Mouse (Mus musculus) embryonic fibroblast, embryonic 13.5 days (primary cell): ENCODE results near the gene Olfr961. TPM values are rescaled to one million over a fixed set of nuclear protein-coding genes. Genes with fewer than 3 reads are reported as not detected.

Source experiments
- H3K27ac ChIP-seq: 2 replicates; pipeline ENCODE4 v1.5.1; 2012; ENCODE audit warnings: low read length, control low read depth, inconsistent platforms; ENCODE audit not compliant: insufficient read depth
- H3K4me1 ChIP-seq: 2 replicates; pipeline ENCODE4 v1.6.1; 2011; ENCODE audit warnings: low read length; ENCODE audit not compliant: control insufficient read depth, insufficient read depth
- H3K4me3 ChIP-seq: 2 replicates; pipeline ENCODE4 v1.5.1; 2011; ENCODE audit warnings: mild to moderate bottlenecking, control low read depth, low read length; ENCODE audit not compliant: insufficient read depth
- CTCF ChIP-seq: IDR thresholded peaks from 2 replicates; pipeline ENCODE4 v1.5.1; 2011; ENCODE audit warnings: mild to moderate bottlenecking, control low read depth, low read length, moderate library complexity, borderline replicate concordance; ENCODE audit not compliant: insufficient read depth
- POLR2A ChIP-seq: IDR thresholded peaks from 2 replicates; pipeline ENCODE4 v1.6.1; 2011; ENCODE audit warnings: low read depth, mild to moderate bottlenecking, control low read depth, low read length, moderate library complexity
- polyA plus RNA-seq: library from polyadenylated mRNA; stranded (reverse); fragments of >200 nt; gene quantifications from 2 replicates; pipeline ENCODE4 v1.2.4, GENCODE M21; 2011; ENCODE audit warnings: low read depth; ENCODE audit not compliant: missing spikeins, insufficient read length

The Olfr961 gene
- polyA plus RNA-seq, 1 experiment = not detected

DNA sequence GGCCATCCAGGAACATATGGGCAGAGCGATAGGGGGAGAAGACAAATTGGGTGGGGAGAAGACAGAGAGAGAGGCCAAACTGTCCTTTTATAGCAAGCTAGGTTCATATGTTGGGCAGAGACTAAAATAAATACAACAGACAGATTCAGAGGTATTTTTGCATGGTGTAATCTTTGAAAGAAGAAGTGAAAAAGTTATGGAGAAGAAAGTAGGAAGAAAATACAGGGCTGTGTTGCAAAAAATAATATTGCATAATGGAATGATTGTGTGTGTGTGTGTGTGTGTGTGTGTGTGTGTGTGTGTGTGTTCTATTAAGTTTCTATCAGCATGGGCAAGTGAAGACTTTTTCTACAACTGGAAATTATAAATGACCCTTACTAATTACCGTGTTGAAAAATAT lies 15.8 kb upstream of the Olfr961 start:
- H3K4me1 ChIP-seq = no peaks in the 10 kb centered on the region
- no peak overlapping the region for H3K27ac ChIP-seq
- H3K4me3 ChIP-seq = no peak overlapping the region
- no peak for TF ChIP-seq POLR2A
- no peak for TF ChIP-seq CTCF

DNA sequence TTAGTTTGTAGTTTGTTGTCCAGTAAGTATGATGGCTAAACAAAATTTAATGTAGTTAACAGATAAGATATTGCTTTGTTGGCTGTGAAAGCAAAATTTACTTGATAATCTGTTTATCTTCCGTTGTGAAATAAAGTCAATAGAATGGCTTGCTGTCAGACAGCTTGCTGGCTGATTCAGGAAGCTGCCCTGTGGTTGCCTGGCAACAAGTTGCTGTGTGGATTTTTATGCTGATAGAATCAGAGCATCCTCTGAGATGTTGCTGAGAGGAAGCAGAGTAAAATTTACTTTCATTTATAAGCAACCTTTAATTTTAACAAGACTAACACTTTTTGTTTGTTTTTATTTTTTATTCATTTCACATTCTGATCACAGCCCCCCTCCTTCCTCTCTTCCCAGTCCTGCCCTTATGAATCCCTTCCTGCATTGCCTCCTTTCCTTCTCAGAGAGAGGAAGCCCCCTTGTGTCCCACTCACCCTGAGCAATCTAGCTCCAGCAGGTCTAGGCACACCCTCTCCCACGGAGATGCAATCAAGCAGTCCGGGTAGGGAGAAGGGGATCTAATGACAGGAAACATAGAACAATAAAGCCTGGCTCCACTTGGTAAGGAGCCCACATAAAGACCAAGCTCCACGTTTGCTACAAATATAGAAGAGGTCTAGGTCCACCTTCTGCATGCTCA lies 10.8 kb upstream of the Olfr961 start:
- H3K27ac ChIP-seq = no peak overlapping the region
- H3K4me3 ChIP-seq = no peak overlapping the region
- H3K4me1 ChIP-seq = no peaks in the 10 kb centered on the region
- TF ChIP-seq CTCF = no peak
- no peak for TF ChIP-seq POLR2A

DNA sequence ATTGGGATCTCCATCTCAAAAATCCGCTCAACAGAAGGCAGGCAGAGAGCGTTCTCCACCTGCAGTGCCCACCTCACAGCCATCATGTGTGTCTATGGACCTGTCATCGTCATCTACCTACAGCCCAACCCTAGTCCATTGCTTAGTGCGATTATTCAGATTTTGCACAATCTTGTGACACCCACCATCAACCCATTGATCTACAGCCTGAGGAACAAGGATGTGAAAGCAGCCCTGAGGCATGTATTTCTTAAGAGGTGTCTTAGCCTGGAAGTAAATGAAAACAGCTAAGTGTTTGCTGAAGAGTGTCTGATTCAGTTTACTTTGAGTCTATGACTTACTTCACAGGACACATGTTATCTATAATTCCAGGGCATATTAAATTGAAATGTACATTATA lies 2.5 kb downstream of the Olfr961 start:
- Histone ChIP-seq H3K4me1 (no peaks in the 10 kb centered on the region), H3K27ac (no peak overlapping the region), H3K4me3 (no peak overlapping the region)
- TF ChIP-seq CTCF = no peak
- no peak for TF ChIP-seq POLR2A

DNA sequence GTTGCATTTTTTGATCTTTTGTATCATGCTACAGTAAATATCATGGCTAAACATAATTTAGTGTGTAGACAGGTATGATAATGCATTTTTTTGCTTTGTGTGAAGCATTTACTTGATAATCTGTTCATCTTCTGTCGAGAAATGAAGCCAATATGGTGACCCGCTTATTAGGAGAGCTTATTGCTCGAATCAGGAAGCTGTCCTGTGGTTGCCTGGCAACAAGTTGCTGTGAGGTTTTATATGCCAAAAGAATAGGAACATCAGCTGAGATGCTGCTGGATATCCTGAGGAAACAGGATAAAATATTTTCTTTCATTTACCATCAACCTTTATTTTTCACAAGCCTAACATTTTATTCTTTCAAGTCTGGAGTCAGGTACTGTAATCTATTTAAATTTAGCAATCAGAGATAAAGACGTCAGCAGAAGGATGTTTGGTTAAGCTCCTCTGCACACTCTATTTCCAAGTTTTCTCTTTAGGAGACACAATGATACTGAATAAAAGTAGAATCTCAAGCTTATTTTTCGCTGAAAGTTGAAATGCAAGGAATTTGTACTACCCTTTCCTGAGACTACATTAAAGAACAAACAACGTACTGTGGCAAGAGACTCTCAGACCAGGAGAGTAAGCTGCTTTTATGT lies 10.0 kb downstream of the Olfr961 start:
- H3K4me1 ChIP-seq = no peaks in the 10 kb centered on the region
- no peak overlapping the region for H3K4me3 ChIP-seq
- TF ChIP-seq CTCF = no peak
- no peak overlapping the region for H3K27ac ChIP-seq

DNA sequence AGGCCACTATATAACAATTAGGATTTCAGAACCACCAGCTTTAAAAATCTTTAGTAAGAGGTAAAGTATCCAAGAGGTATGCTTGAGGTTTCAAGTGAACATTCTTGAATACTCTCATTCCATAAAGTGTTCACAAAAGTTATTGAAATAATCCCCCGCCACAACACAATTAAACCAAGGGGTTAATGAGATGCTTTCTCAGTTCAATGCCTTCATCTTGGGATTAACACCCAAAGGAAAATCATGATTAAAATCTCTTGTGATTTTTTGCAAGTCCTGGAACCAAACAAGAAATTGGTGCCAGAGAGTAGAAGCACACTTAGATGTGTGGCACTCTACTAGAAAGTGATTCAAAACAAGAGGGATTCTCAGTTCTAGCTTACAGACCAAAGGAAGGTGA lies 22.0 kb downstream of the Olfr961 start, which contains the start of gene Olfr963:
Gene Olfr963, plus strand, starts transcription at position 301 of the 400 bp plus-strand sequence.
- H3K4me1 ChIP-seq = no peaks in the 10 kb centered on the region
- TF ChIP-seq CTCF (no peak), POLR2A (no peak)
- H3K27ac ChIP-seq = no peak within 1 kb of the TSS
- H3K4me3 ChIP-seq = no peak within 1 kb of the TSS

DNA sequence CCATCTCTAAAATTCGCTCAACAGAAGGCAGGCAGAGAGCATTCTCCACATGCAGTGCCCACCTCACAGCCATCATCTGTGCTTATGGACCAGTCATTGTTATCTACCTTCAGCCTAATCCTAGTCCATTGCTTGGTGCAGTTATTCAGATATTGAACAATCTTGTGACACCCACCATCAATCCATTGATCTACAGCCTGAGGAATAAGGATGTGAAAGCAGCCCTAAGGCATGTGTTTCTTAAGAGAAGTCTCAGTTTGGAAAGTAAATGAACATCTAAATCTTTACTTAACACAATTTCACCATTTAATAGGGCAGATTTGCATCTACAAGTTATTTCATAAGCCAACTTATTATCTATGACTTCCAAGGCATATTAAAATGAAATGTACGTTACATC lies 24.8 kb downstream of the Olfr961 start:
- Histone ChIP-seq H3K4me1 (no peaks in the 10 kb centered on the region), H3K27ac (no peak overlapping the region), H3K4me3 (no peak overlapping the region)
- TF ChIP-seq POLR2A (no peak), CTCF (no peak)

DNA sequence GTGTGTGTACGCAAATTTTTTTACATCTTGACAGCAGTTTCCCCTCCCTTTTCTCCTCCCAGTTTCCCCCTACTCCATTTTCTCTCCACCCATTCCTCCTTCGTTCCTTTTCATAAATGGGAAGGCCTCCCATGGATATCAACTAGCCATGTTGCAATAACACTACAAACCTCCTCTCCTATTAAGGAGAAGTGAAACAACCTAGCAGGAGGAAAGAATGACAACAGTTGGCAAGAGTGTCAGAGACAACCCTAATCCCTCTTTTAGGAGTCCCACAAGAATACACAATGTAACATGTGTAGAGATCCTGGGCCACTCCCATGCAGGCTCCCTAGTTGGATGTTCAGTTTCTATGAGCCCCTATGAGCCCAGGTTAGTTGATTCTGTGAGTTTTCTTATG lies 29.9 kb downstream of the Olfr961 start:
- Histone ChIP-seq H3K4me1 (no peaks in the 10 kb centered on the region), H3K4me3 (no peak overlapping the region), H3K27ac (no peak overlapping the region)
- TF ChIP-seq CTCF (no peak), POLR2A (no peak)

DNA sequence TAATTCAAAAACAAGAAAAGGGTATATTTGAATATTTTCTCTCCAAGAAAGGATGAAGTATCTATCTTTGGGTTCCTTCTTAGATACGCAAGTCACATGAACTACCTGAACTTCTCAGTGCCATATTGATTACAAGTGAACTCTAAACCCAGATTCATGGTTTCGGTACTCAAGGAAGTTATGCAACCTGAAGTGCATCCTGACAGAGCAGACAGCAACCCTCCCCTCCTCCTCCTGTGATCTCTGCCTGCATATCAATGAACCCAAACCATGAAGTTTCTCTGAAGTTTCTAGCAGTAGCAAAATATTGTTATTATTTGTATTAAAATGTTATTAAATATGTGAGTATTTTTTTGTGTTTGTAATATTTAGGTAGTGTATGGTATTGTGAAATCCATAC lies 33.7 kb downstream of the Olfr961 start:
- Histone ChIP-seq H3K4me1 (no peaks in the 10 kb centered on the region), H3K27ac (no peak overlapping the region), H3K4me3 (no peak overlapping the region)
- TF ChIP-seq POLR2A = no peak
- no peak for TF ChIP-seq CTCF

DNA sequence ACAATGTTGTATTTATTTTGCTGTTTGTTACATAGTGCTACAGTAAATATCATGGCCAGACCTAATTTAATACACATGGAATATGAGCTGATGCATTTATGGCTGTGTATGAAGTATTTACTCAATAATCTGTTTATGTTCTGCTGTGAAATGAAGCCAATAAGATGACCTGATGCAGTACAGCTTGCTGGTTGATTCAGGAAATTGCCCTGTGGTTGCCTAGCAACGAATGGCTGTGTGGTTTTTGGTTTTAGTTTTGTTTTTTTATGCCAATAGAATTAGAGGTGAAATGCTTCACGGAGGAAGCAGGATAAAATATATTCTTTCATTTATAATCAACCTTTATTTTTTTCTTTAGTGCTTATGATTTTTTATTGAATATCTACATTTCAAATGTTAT lies 34.4 kb downstream of the Olfr961 start:
- Histone ChIP-seq H3K4me3 (no peak overlapping the region), H3K4me1 (no peaks in the 10 kb centered on the region), H3K27ac (no peak overlapping the region)
- no peak for TF ChIP-seq CTCF
- TF ChIP-seq POLR2A = no peak

Other genes with a start within 250 kb of the Olfr961 start
- gene Olfr952, start 217.9 kb upstream of the Olfr961 start, polyA plus RNA-seq = not detected in 2 replicates
- gene Olfr954, start 188.4 kb upstream of the Olfr961 start, polyA plus RNA-seq = not detected in 2 replicates
- gene Olfr955, start 173.1 kb upstream of the Olfr961 start, polyA plus RNA-seq = not detected in 2 replicates
- not detected in 2 replicates for gene Olfr44, start 151.1 kb upstream of the Olfr961 start, polyA plus RNA-seq
- gene Olfr957, start 129.3 kb upstream of the Olfr961 start, polyA plus RNA-seq = not detected in 2 replicates
- gene Olfr958, start 91.0 kb upstream of the Olfr961 start, polyA plus RNA-seq = not detected in 2 replicates
- not detected in 2 replicates for gene Olfr959, start 69.5 kb upstream of the Olfr961 start, polyA plus RNA-seq
- gene AW551984, start 40.7 kb upstream of the Olfr961 start, polyA plus RNA-seq = 27.0 and 64.8 TPM in 2 replicates
- not detected in 2 replicates for gene Olfr148, start 34.4 kb upstream of the Olfr961 start, polyA plus RNA-seq
- gene Olfr960, start 23.7 kb upstream of the Olfr961 start, polyA plus RNA-seq = not detected in 2 replicates
- gene Olfr963, start 22.1 kb downstream of the Olfr961 start, polyA plus RNA-seq = not detected in 2 replicates
- not detected in 2 replicates for gene Olfr149, start 62.0 kb downstream of the Olfr961 start, polyA plus RNA-seq
- not detected in 2 replicates for gene Olfr965, start 66.3 kb downstream of the Olfr961 start, polyA plus RNA-seq
- gene Olfr150, start 85.9 kb downstream of the Olfr961 start, polyA plus RNA-seq = not detected in 2 replicates
- not detected in 2 replicates for gene Olfr967, start 101.2 kb downstream of the Olfr961 start, polyA plus RNA-seq
- gene Olfr968, start 138.2 kb downstream of the Olfr961 start, polyA plus RNA-seq = not detected in 2 replicates
- gene Olfr969, start 145.9 kb downstream of the Olfr961 start, polyA plus RNA-seq = not detected in 2 replicates
- gene Olfr970, start 163.8 kb downstream of the Olfr961 start, polyA plus RNA-seq = not detected in 2 replicates
- not detected in 2 replicates for gene Olfr971, start 191.8 kb downstream of the Olfr961 start, polyA plus RNA-seq
- gene Olfr972, start 221.3 kb downstream of the Olfr961 start, polyA plus RNA-seq = not detected in 2 replicates